Mouse (Mus musculus): ENCODE results near the gene Bcl6. TPM values are rescaled to one million over a fixed set of nuclear protein-coding genes. Genes with fewer than 3 reads are reported as not detected.

Gene Bcl6
- 26.0 and 28.2 TPM in 2 replicates for polyA plus RNA-seq (2012; rRNA removed)

GRCm38 (mm10) chr16:23988466-23989208, at the start of gene Bcl6, which contains the start of gene Gm37419:
Gene Bcl6, minus strand, starts transcription at chr16:23988852.
Gene Gm37419, plus strand, starts transcription at chr16:23988482.
- TF ChIP-seq CTCF (IDR thresholded peaks at IDR 0.05; ENCODE audit: insufficient read depth, low read length): no peak
- TF ChIP-seq POLR2A (IDR thresholded peaks at IDR 0.05; ENCODE audit: borderline replicate concordance, extremely low read depth, low read depth, low read length): peak; percentile 89
- peak within 1 kb of the TSS; percentile 92 for H3K4me3 ChIP-seq (replicated peaks; ENCODE audit: extremely low read depth, low read depth, low read length)
- peak; percentile 87 for DNase-seq
- WGBS: under 1% methylated on average over 68 of the region's 68 CpGs
- peaks cover 5% of the 10 kb centered on the region; the same call in 1 of the 2 replicates for H3K4me1 ChIP-seq (ENCODE audit: control insufficient read depth, insufficient read depth, low read length)

GRCm38 (mm10) chr16:24036398-24036797, 47.7 kb upstream of the Bcl6 start:
- TF ChIP-seq CTCF (IDR thresholded peaks at IDR 0.05; ENCODE audit: insufficient read depth, low read length) (no peak), POLR2A (IDR thresholded peaks at IDR 0.05; ENCODE audit: borderline replicate concordance, extremely low read depth, low read depth, low read length) (no peak)
- H3K4me1 ChIP-seq (ENCODE audit: control insufficient read depth, insufficient read depth, low read length): no peaks in the 10 kb centered on the region; the same call in 1 of the 2 replicates
- WGBS: 76% methylated on average over 3 of the region's 3 CpGs

GRCm38 (mm10) chr16:24035767-24036166, 47.1 kb upstream of the Bcl6 start:
- TF ChIP-seq CTCF (IDR thresholded peaks at IDR 0.05; ENCODE audit: insufficient read depth, low read length) (no peak), POLR2A (IDR thresholded peaks at IDR 0.05; ENCODE audit: borderline replicate concordance, extremely low read depth, low read depth, low read length) (no peak)
- DNase-seq: no peak
- no peaks in the 10 kb centered on the region; the same call in 1 of the 2 replicates for H3K4me1 ChIP-seq (ENCODE audit: control insufficient read depth, insufficient read depth, low read length)
- no peak overlapping the region for H3K4me3 ChIP-seq (replicated peaks; ENCODE audit: extremely low read depth, low read depth, low read length)

More at GRCm38 (mm10) chr16:24036398-24036797, 47.7 kb upstream of the Bcl6 start:
- DNase-seq: no peak
- H3K4me3 ChIP-seq (replicated peaks; ENCODE audit: extremely low read depth, low read depth, low read length): no peak overlapping the region

DNA sequence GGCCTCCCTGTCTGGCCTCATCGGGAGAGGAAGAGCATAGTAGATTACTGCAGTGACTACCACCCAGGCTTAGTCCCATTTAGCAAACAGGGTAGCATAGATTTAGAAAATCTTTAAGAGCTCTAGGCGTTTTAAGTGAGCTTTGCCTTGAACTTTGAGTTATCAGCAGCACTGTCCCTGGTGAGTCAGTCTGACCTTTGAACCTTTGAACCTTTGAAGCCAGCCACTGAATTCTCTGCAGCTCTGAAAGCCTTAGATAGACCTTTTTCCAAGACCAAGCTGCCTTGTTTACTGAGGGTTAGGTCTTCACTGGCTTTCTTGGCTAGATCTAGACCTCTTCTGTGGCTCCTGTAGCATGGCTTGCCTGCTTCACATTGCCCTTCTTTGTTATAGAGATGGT, 45.8 kb upstream of the Bcl6 start:
- no peak for DNase-seq
- TF ChIP-seq POLR2A (IDR thresholded peaks at IDR 0.05; ENCODE audit: borderline replicate concordance, extremely low read depth, low read depth, low read length) (no peak), CTCF (IDR thresholded peaks at IDR 0.05; ENCODE audit: insufficient read depth, low read length) (no peak)
- H3K4me3 ChIP-seq (replicated peaks; ENCODE audit: extremely low read depth, low read depth, low read length): no peak overlapping the region
- no peaks in the 10 kb centered on the region; the same call in 1 of the 2 replicates for H3K4me1 ChIP-seq (ENCODE audit: control insufficient read depth, insufficient read depth, low read length)
- WGBS: 48% methylated on average over 2 of the region's 2 CpGs

GRCm38 (mm10) chr16:24033259-24033658, 44.6 kb upstream of the Bcl6 start:
- Histone ChIP-seq H3K4me1 (ENCODE audit: control insufficient read depth, insufficient read depth, low read length) (no peaks in the 10 kb centered on the region; the same call in 1 of the 2 replicates), H3K4me3 (replicated peaks; ENCODE audit: extremely low read depth, low read depth, low read length) (no peak overlapping the region)
- 91% methylated on average over 5 of the region's 5 CpGs for WGBS
- no peak for TF ChIP-seq POLR2A (IDR thresholded peaks at IDR 0.05; ENCODE audit: borderline replicate concordance, extremely low read depth, low read depth, low read length)
- no peak for TF ChIP-seq CTCF (IDR thresholded peaks at IDR 0.05; ENCODE audit: insufficient read depth, low read length)
- DNase-seq: no peak

GRCm38 (mm10) chr16:24029965-24030672, 41.5 kb upstream of the Bcl6 start:
- DNase-seq: no peak
- TF ChIP-seq POLR2A (IDR thresholded peaks at IDR 0.05; ENCODE audit: borderline replicate concordance, extremely low read depth, low read depth, low read length): no peak
- no peak for TF ChIP-seq CTCF (IDR thresholded peaks at IDR 0.05; ENCODE audit: insufficient read depth, low read length)
- 73% methylated on average over 2 of the region's 2 CpGs for WGBS
- Histone ChIP-seq H3K4me3 (replicated peaks; ENCODE audit: extremely low read depth, low read depth, low read length) (no peak overlapping the region), H3K4me1 (ENCODE audit: control insufficient read depth, insufficient read depth, low read length) (no peaks in the 10 kb centered on the region)

DNA sequence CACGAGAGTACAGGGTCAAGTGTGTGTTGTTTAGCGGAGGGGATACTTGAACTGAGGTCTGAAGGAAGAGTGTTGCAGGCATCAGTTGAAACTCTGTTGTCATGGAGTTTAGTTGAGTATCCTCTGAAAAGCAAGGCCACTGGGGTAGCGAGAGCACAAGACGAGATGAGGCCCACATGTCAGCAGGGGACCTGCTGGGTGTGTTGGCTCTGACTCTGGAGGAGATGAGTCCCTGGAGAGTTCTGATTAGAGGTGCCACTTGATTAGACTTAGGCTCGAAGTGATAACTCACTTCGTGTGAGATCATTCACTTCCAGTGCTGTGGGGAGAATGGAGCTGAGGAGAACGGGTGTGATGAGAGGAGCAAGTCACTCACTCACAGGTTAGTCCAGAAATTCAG, 36.8 kb upstream of the Bcl6 start:
- WGBS: 66% methylated on average over 7 of the region's 7 CpGs
- H3K4me1 ChIP-seq (ENCODE audit: control insufficient read depth, insufficient read depth, low read length): no peaks in the 10 kb centered on the region
- no peak overlapping the region for H3K4me3 ChIP-seq (replicated peaks; ENCODE audit: extremely low read depth, low read depth, low read length)

DNA sequence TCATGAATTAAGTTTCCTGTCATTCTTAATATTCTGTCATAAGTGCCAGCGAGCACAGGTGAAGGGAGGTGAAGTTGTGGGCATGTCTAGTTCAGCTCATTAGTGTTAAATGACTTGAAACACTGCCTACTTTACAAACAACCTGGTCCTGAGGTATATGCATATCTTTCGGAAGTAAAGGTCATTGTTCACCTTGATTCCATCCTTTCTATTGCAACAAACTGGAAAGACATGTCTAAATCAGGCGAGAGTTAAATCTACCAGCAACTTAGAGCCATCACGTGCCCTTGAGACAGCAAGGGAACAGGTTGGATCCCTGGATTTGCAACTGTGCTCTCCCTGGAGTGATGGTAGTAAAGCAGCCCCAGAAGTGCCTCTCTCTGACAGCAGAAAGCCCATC, 34.0 kb upstream of the Bcl6 start:
- no peaks in the 10 kb centered on the region for H3K4me1 ChIP-seq (ENCODE audit: control insufficient read depth, insufficient read depth, low read length)
- no peak for DNase-seq
- TF ChIP-seq CTCF (IDR thresholded peaks at IDR 0.05; ENCODE audit: insufficient read depth, low read length) (no peak), POLR2A (IDR thresholded peaks at IDR 0.05; ENCODE audit: borderline replicate concordance, extremely low read depth, low read depth, low read length) (no peak)
- WGBS: 90% methylated on average over 4 of the region's 4 CpGs
- no peak overlapping the region for H3K4me3 ChIP-seq (replicated peaks; ENCODE audit: extremely low read depth, low read depth, low read length)

More for the DNA sequence above, 36.8 kb upstream of the Bcl6 start:
- TF ChIP-seq CTCF (IDR thresholded peaks at IDR 0.05; ENCODE audit: insufficient read depth, low read length): no peak
- no peak for TF ChIP-seq POLR2A (IDR thresholded peaks at IDR 0.05; ENCODE audit: borderline replicate concordance, extremely low read depth, low read depth, low read length)
- DNase-seq: no peak

GRCm38 (mm10) chr16:24021722-24022121, 33.1 kb upstream of the Bcl6 start:
- H3K4me3 ChIP-seq (replicated peaks; ENCODE audit: extremely low read depth, low read depth, low read length): no peak overlapping the region
- H3K4me1 ChIP-seq (ENCODE audit: control insufficient read depth, insufficient read depth, low read length): no peaks in the 10 kb centered on the region
- 55% methylated on average over 1 of the region's 1 CpGs for WGBS
- no peak for DNase-seq
- TF ChIP-seq POLR2A (IDR thresholded peaks at IDR 0.05; ENCODE audit: borderline replicate concordance, extremely low read depth, low read depth, low read length) (no peak), CTCF (IDR thresholded peaks at IDR 0.05; ENCODE audit: insufficient read depth, low read length) (no peak)
